Mouse (Mus musculus) layer of hippocampus, adult 9-11 months (tissue): ENCODE measurements around the gene 1700018B08Rik.

Experiments used
- DNase-seq: peaks from one replicate; pipeline ENCODE4 v3.0.0; 2022

Gene 1700018B08Rik

GRCm38 (mm10) chr8:121544276-121544785 is at the start of gene 1700018B08Rik:
TSS of gene 1700018B08Rik (minus strand) at chr8:121544320.
- no peak for DNase-seq

- DNase-seq = no peak
Observed at GRCm38 (mm10) chr8:121593293-121593692, 49.2 kb upstream of the 1700018B08Rik start.

- no peak for DNase-seq
Observed at GRCm38 (mm10) chr8:121591178-121592066, 47.3 kb upstream of the 1700018B08Rik start.

GRCm38 (mm10) chr8:121590203-121591177 is 46.4 kb upstream of the 1700018B08Rik start, which contains the start of gene Map1lc3b:
TSS of gene Map1lc3b (plus strand) at chr8:121590361.
- peak; percentile 96 for DNase-seq

GRCm38 (mm10) chr8:121589205-121589726 is 45.1 kb upstream of the 1700018B08Rik start:
- no peak for DNase-seq

GRCm38 (mm10) chr8:121588750-121589149 is 44.6 kb upstream of the 1700018B08Rik start:
- no peak for DNase-seq

GRCm38 (mm10) chr8:121585159-121585825 is 41.2 kb upstream of the 1700018B08Rik start:
- peak; percentile 100 for DNase-seq

GRCm38 (mm10) chr8:121584730-121585129 is 40.6 kb upstream of the 1700018B08Rik start:
- DNase-seq = no peak

- peak; percentile 58 for DNase-seq
Observed at GRCm38 (mm10) chr8:121583653-121584052, 39.5 kb upstream of the 1700018B08Rik start.

- DNase-seq = no peak
Observed at GRCm38 (mm10) chr8:121580465-121580864, 36.3 kb upstream of the 1700018B08Rik start.

- DNase-seq = peak; percentile 94
Observed at GRCm38 (mm10) chr8:121578676-121579451, 34.7 kb upstream of the 1700018B08Rik start, which contains the start of gene Fbxo31. TSS of gene Fbxo31 (minus strand) at chr8:121578806.

- no peak for DNase-seq
Observed at GRCm38 (mm10) chr8:121577751-121578675, 33.9 kb upstream of the 1700018B08Rik start.

- no peak for DNase-seq
Observed at GRCm38 (mm10) chr8:121575661-121576060, 31.5 kb upstream of the 1700018B08Rik start.

GRCm38 (mm10) chr8:121573275-121573674 is 29.2 kb upstream of the 1700018B08Rik start:
- peak; percentile 61 for DNase-seq

GRCm38 (mm10) chr8:121572121-121572520 is 28.0 kb upstream of the 1700018B08Rik start:
- DNase-seq = no peak

GRCm38 (mm10) chr8:121570801-121571200 is 26.7 kb upstream of the 1700018B08Rik start:
- DNase-seq = no peak

- no peak for DNase-seq
Observed at GRCm38 (mm10) chr8:121570335-121570734, 26.2 kb upstream of the 1700018B08Rik start.

- no peak for DNase-seq
Observed at GRCm38 (mm10) chr8:121568321-121568720, 24.2 kb upstream of the 1700018B08Rik start.

GRCm38 (mm10) chr8:121563701-121564100 is 19.6 kb upstream of the 1700018B08Rik start:
- DNase-seq = no peak

- no peak for DNase-seq
Observed at GRCm38 (mm10) chr8:121562941-121563351, 18.8 kb upstream of the 1700018B08Rik start.
